Mouse (Mus musculus) myocyte (in vitro differentiated cells): ENCODE data around the gene Actl10. TPM values are rescaled to one million over a fixed set of nuclear protein-coding genes. Genes with fewer than 3 reads are reported as not detected.

Experiments used
- H3K27me3 ChIP-seq: one replicate; pipeline ENCODE4 v1.6.1; 2011; ENCODE audit not compliant: control insufficient read depth, insufficient read depth, insufficient read length
- H3K36me3 ChIP-seq: one replicate; pipeline ENCODE4 v1.6.1; 2011; ENCODE audit not compliant: control insufficient read depth, insufficient read depth
- H3K4me2 ChIP-seq: one replicate; pipeline ENCODE4 v1.6.1; 2011; ENCODE audit warnings: low read depth, control low read depth
- H3K4me3 ChIP-seq: one replicate; pipeline ENCODE4 v1.5.1; 2011; ENCODE audit warnings: mild to moderate bottlenecking, control low read depth, moderate library complexity
- H3K79me2 ChIP-seq: one replicate; pipeline ENCODE4 v1.6.1; 2011; ENCODE audit not compliant: control insufficient read depth, insufficient read depth
- H3ac ChIP-seq: one replicate; pipeline ENCODE4 v1.6.1; 2011; ENCODE audit not compliant: control insufficient read depth, insufficient read length
- CEBPB ChIP-seq: IDR thresholded peaks from 2 replicates; pipeline ENCODE4 v1.6.1; 2011; ENCODE audit warnings: mild to moderate bottlenecking, moderate library complexity; ENCODE audit not compliant: poor library complexity, insufficient read depth, severe bottlenecking
- E2F4 ChIP-seq: IDR thresholded peaks from one replicate; pipeline ENCODE4 v1.6.1; 2011; ENCODE audit warnings: mild to moderate bottlenecking, control low read depth, moderate library complexity; ENCODE audit not compliant: insufficient read depth
- MAX ChIP-seq: IDR thresholded peaks from one replicate; pipeline ENCODE4 v1.6.1; 2011; ENCODE audit warnings: low read depth, mild to moderate bottlenecking, control low read depth
- MYOD1 ChIP-seq, 3 experiments: IDR thresholded peaks; one replicate each; pipeline ENCODE4 v1.6.1; 2011; ENCODE audit warnings: control low read depth in 2 of 3, low read depth in 2 of 3, mild to moderate bottlenecking in 2 of 3, moderate library complexity in 1 of 3; ENCODE audit not compliant: insufficient read length in 2 of 3, control insufficient read depth in 1 of 3
- MYOG ChIP-seq, 3 experiments: IDR thresholded peaks; one replicate each; pipeline ENCODE4 v1.6.1; 2011; ENCODE audit warnings: control low read depth in 2 of 3, low read depth in 2 of 3, mild to moderate bottlenecking in 2 of 3; ENCODE audit not compliant: insufficient read length in 2 of 3, control insufficient read depth in 1 of 3, insufficient read depth in 1 of 3
- POLR2A ChIP-seq: IDR thresholded peaks from one replicate; pipeline ENCODE4 v1.6.1; 2011; ENCODE audit warnings: low read depth, mild to moderate bottlenecking, control low read depth, moderate library complexity; ENCODE audit not compliant: insufficient read length
- POLR2AphosphoS2 ChIP-seq: IDR thresholded peaks from one replicate; pipeline ENCODE4 v1.6.1; 2011; ENCODE audit warnings: low read depth, control low read depth; ENCODE audit not compliant: insufficient read length
- REST ChIP-seq: IDR thresholded peaks from one replicate; pipeline ENCODE4 v1.6.1; 2011; ENCODE audit warnings: mild to moderate bottlenecking, control low read depth, moderate library complexity; ENCODE audit not compliant: insufficient read depth, insufficient read length
- SRF ChIP-seq: IDR thresholded peaks from one replicate; pipeline ENCODE4 v1.6.1; 2011; ENCODE audit warnings: low read depth; ENCODE audit not compliant: control insufficient read depth, insufficient read length
- TCF12 ChIP-seq: IDR thresholded peaks from one replicate; pipeline ENCODE4 v1.6.1; 2011; ENCODE audit warnings: mild to moderate bottlenecking, control low read depth; ENCODE audit not compliant: poor library complexity, insufficient read depth, severe bottlenecking
- TCF3 ChIP-seq: IDR thresholded peaks from one replicate; pipeline ENCODE4 v1.6.1; 2011; ENCODE audit warnings: low read depth, control low read depth; ENCODE audit not compliant: insufficient read length
- USF1 ChIP-seq: IDR thresholded peaks from one replicate; pipeline ENCODE4 v1.6.1; 2011; ENCODE audit warnings: low read depth, mild to moderate bottlenecking, control low read depth, moderate library complexity
- polyA plus RNA-seq: library from polyadenylated mRNA; unstranded; fragments of >200 nt; fragmentation: generic; extraction: Trizol; gene quantifications from one replicate; pipeline ENCODE4 v1.2.1, GENCODE M21; 2012; ENCODE audit warnings: missing spikeins

Gene Actl10
- polyA plus RNA-seq, 1 experiment = 0.17 TPM

- Histone ChIP-seq H3K79me2 (no peaks in the 10 kb centered on the region), H3ac (no peak overlapping the region), H3K27me3 (no peaks in the 10 kb centered on the region), H3K4me3 (no peak overlapping the region), H3K36me3 (peaks cover 25% of the 10 kb centered on the region), H3K4me2 (no peak overlapping the region)
- TF ChIP-seq CEBPB (no peak), USF1 (no peak), SRF (no peak)
Observed at GRCm38 (mm10) chr2:154510141-154510540, 41.4 kb upstream of the Actl10 start.

- TF ChIP-seq USF1 (no peak), POLR2A (no peak)
- Histone ChIP-seq H3K4me3 (no peak overlapping the region), H3K27me3 (no peaks in the 10 kb centered on the region), H3K36me3 (peaks cover 14% of the 10 kb centered on the region), H3K4me2 (no peak overlapping the region), H3ac (no peak overlapping the region), H3K79me2 (no peaks in the 10 kb centered on the region)
Observed at GRCm38 (mm10) chr2:154516944-154517343, 34.6 kb upstream of the Actl10 start.

GRCm38 (mm10) chr2:154517424-154517823 lies 34.2 kb upstream of the Actl10 start:
- no peak overlapping the region for H3K4me2 ChIP-seq
- peaks cover 13% of the 10 kb centered on the region for H3K36me3 ChIP-seq
- H3K4me3 ChIP-seq = no peak overlapping the region
- TF ChIP-seq CEBPB (no peak), TCF12 (no peak), REST (no peak), E2F4 (no peak), POLR2A (no peak), POLR2AphosphoS2 (no peak), MAX (no peak), SRF (no peak), MYOD1 (IDR thresholded peaks at IDR 0.05; ENCODE audit: control insufficient read depth in 1 of 3, insufficient read length in 2 of 3, low read depth in 2 of 3) (no peak), TCF3 (no peak), MYOG (IDR thresholded peaks at IDR 0.05; ENCODE audit: control insufficient read depth in 1 of 3, insufficient read depth in 1 of 3, insufficient read length in 2 of 3, low read depth in 2 of 3) (no peak), USF1 (no peak)
- no peak overlapping the region for H3ac ChIP-seq
- no peaks in the 10 kb centered on the region for H3K27me3 ChIP-seq
- H3K79me2 ChIP-seq = no peaks in the 10 kb centered on the region

- Histone ChIP-seq H3K36me3 (peaks cover 22% of the 10 kb centered on the region), H3K79me2 (no peaks in the 10 kb centered on the region), H3ac (no peak overlapping the region), H3K27me3 (no peaks in the 10 kb centered on the region), H3K4me3 (no peak overlapping the region), H3K4me2 (no peak overlapping the region)
- TF ChIP-seq TCF3 = no peak
- no peak for TF ChIP-seq E2F4
- peak; percentile 9 for TF ChIP-seq USF1
- no peak for TF ChIP-seq SRF
Observed at GRCm38 (mm10) chr2:154521449-154521848, 30.1 kb upstream of the Actl10 start.

GRCm38 (mm10) chr2:154522334-154522733 lies 29.2 kb upstream of the Actl10 start:
- TF ChIP-seq MAX (no peak), REST (no peak), E2F4 (no peak), MYOD1 (IDR thresholded peaks at IDR 0.05; ENCODE audit: control insufficient read depth in 1 of 3, insufficient read length in 2 of 3, low read depth in 2 of 3) (no peak), POLR2A (no peak), TCF12 (no peak), MYOG (IDR thresholded peaks at IDR 0.05; ENCODE audit: control insufficient read depth in 1 of 3, insufficient read depth in 1 of 3, insufficient read length in 2 of 3, low read depth in 2 of 3) (no peak), POLR2AphosphoS2 (no peak), SRF (no peak), CEBPB (no peak), TCF3 (no peak), USF1 (no peak)
- H3K4me3 ChIP-seq = no peak overlapping the region
- no peak overlapping the region for H3ac ChIP-seq
- H3K4me2 ChIP-seq = no peak overlapping the region
- H3K36me3 ChIP-seq = peaks cover 22% of the 10 kb centered on the region
- no peaks in the 10 kb centered on the region for H3K27me3 ChIP-seq
- no peaks in the 10 kb centered on the region for H3K79me2 ChIP-seq

- Histone ChIP-seq H3K36me3 (peaks cover 24% of the 10 kb centered on the region), H3ac (no peak overlapping the region), H3K27me3 (no peaks in the 10 kb centered on the region), H3K79me2 (no peaks in the 10 kb centered on the region), H3K4me2 (no peak overlapping the region), H3K4me3 (no peak overlapping the region)
- TF ChIP-seq POLR2A = no peak
- no peak for TF ChIP-seq E2F4
- no peak for TF ChIP-seq SRF
- no peak for TF ChIP-seq MYOG (IDR thresholded peaks at IDR 0.05; ENCODE audit: control insufficient read depth in 1 of 3, insufficient read depth in 1 of 3, insufficient read length in 2 of 3, low read depth in 2 of 3)
- no peak for TF ChIP-seq TCF3
- TF ChIP-seq REST = no peak
- TF ChIP-seq CEBPB = no peak
- no peak for TF ChIP-seq MYOD1 (IDR thresholded peaks at IDR 0.05; ENCODE audit: control insufficient read depth in 1 of 3, insufficient read length in 2 of 3, low read depth in 2 of 3)
- TF ChIP-seq POLR2AphosphoS2 = no peak
- no peak for TF ChIP-seq USF1
- TF ChIP-seq MAX = no peak
- TF ChIP-seq TCF12 = no peak
Observed at GRCm38 (mm10) chr2:154525285-154525684, 26.3 kb upstream of the Actl10 start.
